Mouse (Mus musculus): Measurements from ENCODE around the gene Grhl1.

GRCm38 (mm10) chr12:24606166-24606565, 34.1 kb downstream of the Grhl1 start:
- TF ChIP-seq POLR2A (IDR thresholded peaks at IDR 0.05; ENCODE audit: control insufficient read depth, extremely low read depth, insufficient read depth, low read length, poor library complexity) (no peak), CTCF (IDR thresholded peaks at IDR 0.05; ENCODE audit: borderline replicate concordance, control insufficient read depth, extremely low read depth, insufficient read depth, low read length, poor library complexity) (no peak)
